Mouse (Mus musculus) megakaryocyte, embryonic 14.5 days (primary cell): ENCODE results near the gene Gm20388.

ENCODE experiments used
- FLI1 ChIP-seq: IDR thresholded peaks from 2 replicates; pipeline ENCODE4 v1.6.1; 2012; ENCODE audit warnings: low read length, inconsistent platforms, mixed read lengths
- GATA1 ChIP-seq: IDR thresholded peaks from 3 replicates; pipeline ENCODE4 v1.6.1; 2012; ENCODE audit warnings: mixed read lengths, low read length, inconsistent platforms, borderline replicate concordance

DNA sequence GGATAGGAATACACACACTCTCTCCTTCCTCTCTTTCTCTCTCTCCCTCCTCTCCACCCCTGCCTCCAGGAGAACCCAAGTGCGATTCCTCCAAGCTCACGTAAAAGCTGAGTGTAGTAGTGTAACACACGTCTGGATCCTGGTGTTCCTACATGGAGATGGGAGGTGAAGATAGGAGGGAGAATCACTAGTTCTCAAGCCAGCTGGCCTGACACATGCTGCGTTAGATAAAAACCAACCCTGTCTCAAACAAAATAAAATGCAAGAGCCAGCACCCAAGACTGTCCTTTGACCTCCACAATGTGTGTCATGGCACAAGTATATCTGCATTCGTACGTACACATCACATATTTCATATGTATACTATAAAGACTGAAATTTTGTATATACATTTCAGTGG is 3910.1 kb downstream of the Gm20388 start:
- TF ChIP-seq GATA1 (no peak), FLI1 (no peak)
